Mouse (Mus musculus): Measurements from ENCODE around the gene Elmo1.

Gene Elmo1

DNA sequence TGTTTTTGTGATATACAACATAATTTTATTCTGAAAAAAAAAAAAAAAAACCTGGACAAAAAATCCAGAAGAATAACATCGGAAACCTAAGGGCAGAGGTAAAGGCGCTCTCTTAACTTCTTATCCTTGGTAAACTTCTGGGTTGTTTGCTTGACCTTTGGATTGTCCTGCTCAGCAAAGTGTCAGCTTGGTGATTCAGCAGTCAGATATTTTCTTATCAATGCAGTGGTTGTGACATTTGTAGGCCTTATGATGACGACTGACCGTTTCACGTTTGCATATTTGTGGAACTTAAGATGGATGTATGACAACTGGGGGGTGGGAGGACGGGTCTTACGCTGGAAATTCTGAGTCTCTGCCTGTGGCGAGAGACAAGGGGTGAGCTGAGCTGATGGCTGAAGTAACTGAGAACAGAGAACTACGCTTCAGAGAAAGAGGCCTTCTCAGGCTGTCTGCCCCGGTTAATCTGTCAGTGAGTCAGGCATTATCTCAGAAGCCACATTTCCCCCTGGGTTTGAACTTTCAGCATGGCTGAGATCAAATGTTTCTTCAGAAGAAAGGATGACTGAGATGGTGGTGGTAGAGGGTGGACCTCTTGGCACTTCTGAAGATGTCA is 73.1 kb downstream of the Elmo1 start:
- no peak for DNase-seq (ENCODE audit: low read depth)

DNA sequence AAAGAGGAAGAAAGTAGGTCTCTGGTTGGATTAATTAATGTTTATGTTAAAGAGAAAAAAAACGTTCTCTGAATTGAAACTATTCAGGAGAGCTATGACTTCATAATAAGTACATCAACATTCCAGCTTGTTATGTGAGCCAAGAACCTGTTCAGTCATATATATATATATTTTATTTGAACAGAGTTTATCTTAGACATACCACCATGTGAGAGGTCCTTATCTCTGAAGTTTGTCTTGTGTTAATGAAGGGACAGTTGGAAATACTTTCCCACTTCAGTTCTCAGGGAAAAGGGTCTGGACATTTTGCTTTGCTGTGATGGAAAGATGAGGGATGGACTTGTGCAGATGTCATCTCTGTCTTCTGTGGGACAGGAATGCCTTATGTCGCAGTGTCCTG is 74.4 kb downstream of the Elmo1 start:
- no peak for DNase-seq (ENCODE audit: low read depth)

DNA sequence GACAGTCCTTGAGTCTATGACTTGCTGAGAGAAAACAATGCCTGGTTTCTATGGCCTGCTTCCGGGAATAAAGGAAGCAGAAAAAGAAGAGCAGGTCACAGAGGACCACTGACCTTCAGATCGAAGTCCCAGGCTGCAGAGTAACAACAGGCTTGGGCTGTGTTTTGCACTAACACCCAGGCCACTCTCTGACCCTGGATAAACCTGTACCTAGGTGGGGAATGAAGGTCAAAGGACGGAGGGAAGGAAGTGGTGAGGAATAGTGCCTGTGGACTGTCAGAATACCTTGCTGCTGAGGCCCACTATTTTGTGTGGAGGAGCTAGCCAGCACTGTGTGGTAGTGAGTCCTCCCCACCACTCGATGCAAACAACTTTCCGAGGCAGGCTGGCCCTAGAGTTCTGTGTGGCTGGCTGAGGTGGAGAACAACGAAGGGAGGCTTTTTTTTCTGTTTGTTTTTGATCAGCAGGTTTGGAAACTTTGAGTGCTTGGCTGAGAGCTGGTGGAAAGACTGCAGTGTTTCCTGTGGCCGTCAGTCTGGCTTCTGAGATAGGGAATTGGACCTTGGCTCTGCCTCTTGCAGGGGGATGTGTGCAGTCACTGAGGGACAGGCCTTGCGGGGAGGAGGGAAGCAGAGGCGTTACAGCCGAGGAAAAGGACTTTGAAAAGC is 83.7 kb downstream of the Elmo1 start:
- DNase-seq (ENCODE audit: low read depth), result no peak

DNA sequence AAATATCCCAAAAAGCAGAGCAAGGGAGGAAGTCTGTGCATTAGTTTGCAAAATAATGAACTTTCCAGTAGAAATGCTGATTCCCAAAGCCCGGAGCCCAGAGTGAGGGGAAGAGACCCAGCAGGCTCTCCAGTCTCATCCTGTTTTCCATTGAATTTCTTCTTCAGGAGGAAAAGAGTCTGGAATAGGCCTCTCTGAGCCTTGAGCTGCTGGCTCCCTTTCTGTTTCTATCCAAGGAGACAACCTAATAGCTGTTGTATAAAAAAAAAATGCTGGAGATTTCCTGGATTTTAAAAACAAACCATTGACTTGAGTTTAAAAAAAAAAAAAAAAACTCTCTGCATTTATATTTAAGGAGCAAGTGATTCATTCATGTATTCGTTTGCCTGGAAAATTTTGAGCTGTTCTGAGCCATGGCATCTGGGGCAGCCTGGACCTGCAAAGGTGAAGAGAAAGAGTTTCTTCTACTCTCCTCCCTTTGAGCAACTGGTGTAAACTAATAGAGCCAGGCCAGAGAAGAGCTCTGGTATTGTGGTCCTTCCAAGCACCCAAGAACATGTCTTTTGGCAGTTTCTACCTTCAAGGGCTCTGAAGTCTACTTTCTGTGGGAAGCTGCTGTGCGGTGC is 84.4 kb downstream of the Elmo1 start:
- DNase-seq (ENCODE audit: low read depth), result no peak

DNA sequence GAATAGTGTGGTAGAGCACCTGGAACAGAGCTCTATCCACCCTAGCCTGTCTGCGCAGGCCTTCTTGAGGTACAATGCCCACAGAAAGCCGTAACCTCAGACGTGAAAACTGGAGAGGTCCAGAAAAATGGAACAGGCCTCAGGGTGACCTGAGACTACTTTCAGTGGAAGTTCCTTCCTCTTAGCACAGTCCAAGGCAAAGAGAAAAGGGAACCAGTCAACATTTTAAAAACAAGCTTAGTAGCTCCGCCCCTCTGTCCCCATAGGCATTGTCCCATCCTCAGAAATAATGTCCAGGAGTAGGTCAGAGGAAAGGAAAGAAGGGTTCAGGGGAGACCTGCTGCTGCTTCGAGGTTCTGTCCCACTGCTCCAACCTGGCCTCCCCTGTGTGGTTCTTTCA is 90.3 kb downstream of the Elmo1 start:
- no peak for DNase-seq (ENCODE audit: low read depth)

DNA sequence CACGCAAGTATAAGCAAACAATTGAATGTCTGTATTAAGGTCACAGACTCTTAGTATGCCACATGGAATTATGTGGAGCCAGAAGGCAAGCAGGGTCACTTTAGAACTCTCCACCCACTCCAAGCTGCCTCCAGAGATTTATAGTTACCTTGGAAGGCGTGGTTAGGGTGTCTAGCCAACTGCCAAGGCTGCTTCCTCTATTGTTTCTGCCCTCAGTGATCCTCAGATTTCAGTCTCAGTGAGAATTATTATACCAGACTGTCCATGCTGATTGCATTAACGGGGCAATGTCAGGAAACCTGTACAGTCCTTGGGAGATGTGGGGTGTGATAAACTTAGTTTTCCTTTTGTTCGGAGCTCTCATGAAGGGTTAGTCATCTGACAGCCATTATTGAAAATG is 90.9 kb downstream of the Elmo1 start:
- no peak for DNase-seq (ENCODE audit: low read depth)

DNA sequence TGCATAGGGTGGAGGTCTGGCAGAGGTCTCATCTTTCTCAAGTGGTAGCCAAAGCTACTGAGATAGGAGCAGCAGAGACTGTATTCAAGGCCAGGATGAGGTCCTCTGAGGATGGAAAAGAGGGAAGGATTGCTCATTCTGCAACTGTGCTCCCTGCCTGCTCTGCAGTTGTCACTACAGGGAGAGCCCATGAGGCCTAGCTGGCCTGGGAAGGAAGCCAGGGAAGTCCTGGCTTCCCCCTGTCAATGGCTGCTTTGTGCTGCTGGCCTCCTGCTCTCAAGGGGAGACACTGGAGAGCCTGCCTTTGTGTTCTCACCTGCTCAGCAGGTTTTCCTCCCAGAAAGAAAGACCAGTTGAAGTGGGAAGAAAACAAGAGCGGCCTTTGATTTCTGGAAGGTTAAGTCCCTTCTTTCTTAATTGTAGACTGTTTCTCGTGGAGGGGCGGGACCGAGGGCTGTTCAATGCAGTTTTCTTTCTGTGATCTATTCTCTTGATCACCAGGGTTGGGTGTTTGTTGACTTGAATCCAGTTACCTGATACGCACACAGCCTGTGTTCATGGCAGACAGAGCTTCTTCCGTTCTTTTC is 91.9 kb downstream of the Elmo1 start:
- DNase-seq (ENCODE audit: low read depth), result no peak

DNA sequence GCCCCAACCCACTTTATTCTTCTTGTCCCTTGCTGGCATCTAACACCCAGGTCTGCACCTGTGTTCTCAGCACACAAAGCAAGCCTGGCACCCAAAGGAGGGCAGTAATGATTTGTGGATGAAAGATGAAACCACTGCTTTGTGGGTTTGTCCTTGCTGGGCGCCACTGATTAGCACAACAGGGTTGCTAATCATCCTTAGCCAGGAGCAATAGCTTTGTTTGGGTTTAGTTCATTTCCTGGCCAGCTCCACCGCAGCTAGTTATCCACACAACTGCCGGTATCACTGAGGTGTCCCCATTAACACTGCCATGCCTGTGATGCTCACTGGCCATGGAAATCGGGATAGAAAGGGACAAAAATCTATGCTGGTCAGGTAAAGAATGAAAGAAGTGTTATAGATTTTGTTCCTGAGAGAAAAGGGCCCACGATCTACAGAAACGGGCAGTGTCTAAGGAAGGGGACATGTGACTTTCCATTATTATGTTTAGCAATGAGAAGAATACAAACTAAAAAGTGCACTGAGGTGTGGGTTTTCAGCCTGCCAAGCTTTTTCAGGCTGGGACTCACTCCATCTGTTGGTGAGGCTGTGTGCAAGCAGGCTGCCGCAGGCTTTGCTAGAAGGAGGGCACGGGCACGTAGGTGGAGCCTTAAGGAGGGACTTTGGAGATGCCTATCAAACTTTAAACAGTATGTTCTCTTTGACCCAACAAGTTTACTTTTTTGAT is 93.3 kb downstream of the Elmo1 start:
- DNase-seq (ENCODE audit: low read depth), result no peak

DNA sequence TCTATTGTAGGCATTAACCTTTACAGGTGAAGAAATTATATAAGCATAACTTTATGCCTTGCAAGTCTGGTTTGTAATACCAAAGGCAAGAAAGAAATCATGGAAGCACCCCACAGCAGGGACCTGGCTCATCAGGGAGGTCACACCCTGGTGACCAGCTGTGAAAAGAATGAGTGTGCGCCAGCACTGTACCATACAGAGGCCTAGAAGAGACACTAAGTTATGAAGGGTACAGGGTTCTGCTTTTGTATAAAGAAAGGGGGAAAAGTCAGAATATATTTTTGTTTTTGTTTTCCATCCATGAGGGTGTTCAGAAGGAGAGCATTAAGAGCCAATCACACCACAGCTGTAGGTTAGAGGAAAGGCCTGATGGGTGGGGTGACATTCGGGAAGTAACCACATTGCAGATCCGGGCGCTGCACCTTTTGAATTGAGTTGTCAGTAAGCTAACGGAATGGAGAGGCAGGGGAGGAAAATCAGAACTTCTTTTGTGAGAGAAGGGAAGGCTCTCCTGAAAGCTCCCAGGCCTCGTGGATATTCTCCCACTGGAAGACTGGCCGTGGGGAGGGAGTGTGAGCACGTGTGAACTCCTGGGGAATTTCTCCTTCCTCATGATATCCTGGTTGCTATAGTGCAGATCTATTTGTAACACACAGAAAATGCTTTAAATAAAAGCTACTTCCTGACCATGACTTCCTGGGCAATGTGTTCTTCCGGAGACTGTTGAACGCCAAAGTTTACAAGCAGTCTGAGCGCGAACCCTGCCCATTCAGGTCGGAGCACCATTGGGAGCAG is 94.0 kb downstream of the Elmo1 start:
- no peak for DNase-seq (ENCODE audit: low read depth)

DNA sequence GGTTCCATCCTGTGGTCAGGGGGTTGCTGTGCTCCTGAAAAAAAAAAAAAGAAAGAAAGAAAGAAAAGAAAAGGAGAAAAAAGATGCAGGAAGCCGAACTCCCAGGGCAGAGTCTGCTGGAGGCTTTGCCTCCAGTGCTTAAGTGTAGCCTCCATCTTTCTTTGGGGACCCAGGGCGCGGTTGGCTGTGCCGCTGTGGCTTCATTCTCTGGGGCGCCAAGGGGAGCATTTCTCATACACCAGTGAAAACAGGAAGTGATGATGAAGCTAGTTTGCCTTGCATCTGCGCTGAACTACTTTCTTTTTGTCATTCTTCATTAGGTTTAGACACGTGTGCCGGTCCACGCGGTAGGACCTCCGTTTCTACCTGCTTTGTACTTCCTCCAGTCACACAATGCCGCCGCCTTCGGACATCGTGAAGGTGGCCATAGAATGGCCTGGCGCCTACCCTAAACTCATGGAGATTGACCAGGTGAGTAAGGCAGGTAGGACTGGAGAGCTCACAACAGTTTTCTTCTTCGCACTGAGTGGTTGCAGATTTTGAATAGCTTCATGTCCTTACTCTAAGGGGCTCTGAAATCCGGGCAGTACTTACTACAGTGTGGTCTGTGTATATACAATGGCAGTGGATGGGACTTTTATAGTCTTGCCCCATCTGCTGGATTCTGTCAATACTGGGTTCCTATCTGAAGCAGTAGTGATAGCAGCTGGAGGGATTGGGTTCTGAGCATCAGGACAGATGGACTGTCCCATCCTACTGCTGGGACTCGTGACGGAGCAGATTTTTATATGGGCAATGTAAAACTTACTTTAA is 94.8 kb downstream of the Elmo1 start:
- no peak for DNase-seq (ENCODE audit: low read depth)

DNA sequence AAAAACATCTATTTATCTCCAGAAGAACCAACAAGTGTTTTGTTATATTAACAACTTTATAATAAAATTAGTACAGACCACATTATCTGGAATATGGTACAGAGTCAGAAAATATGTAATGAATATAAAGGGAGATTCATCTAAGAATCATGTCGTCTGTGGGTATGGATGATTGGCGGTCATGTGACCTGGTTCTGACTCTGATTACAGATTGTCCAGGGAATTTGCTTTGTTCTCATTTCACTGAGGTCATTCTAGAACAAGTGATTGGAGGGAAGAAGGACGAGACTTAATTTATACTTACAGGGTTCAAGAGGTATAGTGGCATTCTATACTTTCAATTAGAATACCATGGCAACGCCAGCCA is 95.4 kb downstream of the Elmo1 start:
- DNase-seq (ENCODE audit: low read depth), result no peak

DNA sequence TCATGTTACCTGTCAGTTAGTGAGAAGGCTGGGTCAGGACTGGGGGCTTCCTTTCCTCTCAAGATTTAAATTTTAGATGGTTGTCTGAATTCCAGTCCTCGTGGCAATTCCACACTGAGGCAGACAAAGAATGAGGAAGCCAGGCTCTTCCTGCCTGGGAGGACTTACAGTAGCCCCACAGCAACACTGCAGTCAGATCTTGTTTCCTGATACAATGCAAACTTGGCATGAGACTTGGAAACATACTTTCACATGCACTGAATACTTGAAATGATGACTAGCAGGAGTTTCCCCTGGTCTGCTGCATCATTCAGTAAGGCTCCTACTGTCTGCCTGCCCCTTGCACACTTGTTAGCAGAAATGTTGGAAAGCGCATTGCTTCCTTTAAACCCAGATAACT is 97.3 kb downstream of the Elmo1 start:
- no peak for DNase-seq (ENCODE audit: low read depth)

DNA sequence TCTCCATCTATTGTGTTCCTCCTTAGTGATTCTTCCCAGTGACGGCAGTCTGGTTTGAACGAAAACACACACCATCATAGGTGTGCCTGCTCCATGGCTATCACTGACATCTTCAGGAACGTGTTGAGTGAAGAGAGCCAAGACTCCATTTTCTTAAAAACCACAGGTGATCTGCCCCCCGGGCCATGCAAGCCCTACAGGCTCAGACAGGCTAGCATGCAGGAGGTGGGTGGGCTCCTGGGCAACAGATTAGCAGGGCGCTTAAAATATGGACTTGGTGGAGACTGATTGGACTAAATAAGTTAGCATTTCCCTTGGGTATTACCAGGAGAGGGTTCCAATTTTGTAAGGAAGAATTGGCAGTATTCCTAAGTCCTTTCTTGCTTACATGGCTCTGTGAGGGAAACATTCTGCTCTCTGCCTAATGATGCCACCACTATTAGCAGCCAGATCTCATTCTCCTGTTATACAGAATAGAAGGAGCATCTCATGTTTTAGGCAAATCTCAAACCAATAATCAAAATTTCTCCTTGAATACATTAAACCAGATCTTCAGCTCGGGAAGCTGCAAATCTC is 101.7 kb downstream of the Elmo1 start:
- no peak for DNase-seq (ENCODE audit: low read depth)

DNA sequence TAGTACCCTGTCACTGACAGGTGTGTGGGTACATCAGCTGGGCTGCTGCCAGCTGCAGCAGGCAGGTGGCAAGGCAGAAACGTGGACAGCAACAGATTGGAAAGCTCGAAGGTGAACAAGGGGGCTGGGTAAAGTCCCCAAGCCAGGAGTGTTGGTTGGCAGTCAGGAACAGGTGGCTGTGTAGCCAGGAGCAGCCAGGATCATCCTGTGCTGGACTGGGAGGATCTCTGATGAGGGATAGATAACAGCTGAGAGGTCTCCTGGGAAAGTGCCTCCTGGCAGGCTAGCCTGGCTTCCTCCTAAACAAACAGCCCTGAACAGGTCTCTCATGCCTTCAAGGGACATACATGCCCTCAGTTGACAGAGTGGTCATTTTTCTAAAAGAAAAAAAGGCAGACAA is 110.2 kb downstream of the Elmo1 start:
- DNase-seq (ENCODE audit: low read depth), result no peak

DNA sequence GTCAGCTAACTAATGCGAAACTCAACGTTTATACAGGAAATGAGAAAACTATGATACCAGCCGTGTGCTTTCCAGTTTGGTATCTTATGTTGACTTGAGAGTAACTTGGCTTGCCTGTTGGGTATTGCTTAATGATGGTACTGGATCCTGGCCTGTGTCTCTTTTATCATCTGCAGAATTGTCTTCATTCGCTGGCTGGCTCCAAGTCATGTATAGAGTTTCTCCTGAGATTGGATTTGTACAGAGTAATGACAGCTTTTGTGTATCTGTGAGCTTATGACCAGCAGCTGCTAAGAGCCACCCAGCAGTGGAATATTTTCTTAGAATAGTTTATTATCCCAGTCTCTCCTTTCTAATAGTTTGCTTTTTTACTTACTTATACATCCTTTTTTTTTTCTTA is 112.2 kb downstream of the Elmo1 start:
- DNase-seq (ENCODE audit: low read depth), result no peak

DNA sequence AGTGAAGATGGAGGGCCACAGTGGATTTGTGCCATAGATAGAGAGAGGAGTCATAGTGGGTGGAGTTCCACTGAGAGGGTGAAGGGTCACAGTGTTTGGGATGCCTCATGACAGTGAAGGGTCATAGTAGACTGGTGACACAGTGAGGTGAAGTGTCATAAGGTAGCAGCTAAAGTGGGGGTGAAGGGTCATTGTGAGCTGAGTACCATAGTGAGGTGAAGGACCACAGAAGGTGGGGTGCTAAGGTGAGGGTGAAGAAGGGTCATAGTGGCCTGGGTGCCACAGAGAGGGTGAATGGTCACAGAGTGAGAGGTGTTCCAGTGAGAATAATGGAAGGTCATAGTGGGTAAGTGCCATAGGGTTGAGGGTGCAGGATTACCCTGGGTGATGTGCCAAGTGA is 113.8 kb downstream of the Elmo1 start:
- DNase-seq (ENCODE audit: low read depth), result no peak

DNA sequence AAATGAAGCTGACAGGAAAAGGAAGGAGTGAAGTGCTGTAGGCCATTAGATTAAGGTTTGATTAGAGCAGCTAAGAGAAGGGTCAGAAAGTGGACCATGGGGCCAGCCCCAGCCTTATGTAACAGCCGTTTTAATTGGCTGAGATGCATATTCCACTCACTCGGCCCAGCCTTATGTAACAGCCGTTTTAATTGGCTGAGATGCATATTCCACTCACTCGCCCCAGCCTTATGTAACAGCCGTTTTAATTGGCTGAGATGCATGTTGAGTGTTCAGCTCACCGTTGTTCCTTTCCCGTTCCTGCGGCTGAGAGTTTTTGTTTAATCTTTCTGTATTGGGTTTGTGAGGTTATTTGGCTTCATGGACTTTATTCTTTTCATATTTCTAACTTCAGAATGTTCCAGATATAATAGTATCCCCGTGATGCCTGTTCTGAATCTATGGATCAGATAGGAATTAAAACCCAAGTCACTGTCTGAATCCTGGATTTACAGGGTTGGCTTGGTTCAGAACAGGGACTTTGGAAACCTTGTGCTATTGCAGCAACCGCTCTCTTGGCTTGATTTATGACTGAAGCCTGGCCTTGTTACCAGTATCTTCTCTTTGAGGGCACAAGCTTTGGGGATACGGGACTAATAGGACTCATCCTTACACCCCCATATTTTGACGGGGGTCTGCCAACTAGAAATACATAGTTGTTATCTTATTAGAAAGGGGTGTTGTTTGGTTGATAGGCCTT is 114.8 kb downstream of the Elmo1 start:
- no peak for DNase-seq (ENCODE audit: low read depth)

DNA sequence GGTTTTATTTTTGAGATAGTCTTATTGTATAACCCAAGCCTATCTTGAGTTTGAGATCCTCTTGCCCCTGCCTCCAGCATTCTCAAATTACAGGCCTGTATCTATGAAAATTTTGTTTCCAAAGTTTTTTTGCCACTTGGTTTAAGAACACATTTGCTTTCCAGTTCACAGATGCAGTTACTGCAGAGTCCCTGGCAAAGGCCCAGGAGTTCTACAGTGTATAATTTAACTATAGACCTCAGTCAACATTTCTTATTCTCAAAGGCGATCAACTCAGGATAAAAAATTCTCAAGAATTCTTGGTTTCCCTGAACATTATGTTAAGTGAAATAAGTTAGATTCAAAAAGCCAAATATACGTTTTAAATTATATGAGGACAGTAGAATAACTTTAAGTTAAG is 115.3 kb downstream of the Elmo1 start:
- DNase-seq (ENCODE audit: low read depth), result no peak

DNA sequence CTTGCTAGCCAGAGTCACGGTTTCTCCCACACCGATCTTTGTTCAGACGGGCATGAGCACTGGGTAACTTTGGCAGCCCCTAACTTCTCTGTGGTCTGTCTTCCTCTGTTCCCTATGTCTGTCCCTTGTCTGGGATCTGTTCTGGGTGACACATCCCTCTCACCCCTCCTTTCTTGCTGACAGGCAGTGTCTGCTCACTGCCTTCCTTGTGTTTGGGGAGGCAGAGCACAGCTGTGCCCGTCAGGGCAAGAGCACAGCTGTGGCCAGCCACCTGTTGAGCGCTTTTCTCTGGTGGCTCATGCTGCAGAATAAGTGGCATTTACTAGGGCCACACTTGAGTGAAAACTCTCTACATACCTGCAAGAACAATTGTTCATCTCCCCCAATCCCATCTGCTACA is 116.7 kb downstream of the Elmo1 start:
- no peak for DNase-seq (ENCODE audit: low read depth)

All from NIH3T3 (cell line).